Mouse (Mus musculus): Measurements from ENCODE around the gene Plekhh3. TPM values are rescaled to one million over a fixed set of nuclear protein-coding genes. Genes with fewer than 3 reads are reported as not detected.
"Not testable (repeated sequence)": the region's sequence is repeated elsewhere in the genome, so short reads cannot be mapped to it uniquely, and the experiment has no call there.

Gene Plekhh3
- polyA plus RNA-seq, 1 experiment from 2014 or later = 7.7 TPM

DNA sequence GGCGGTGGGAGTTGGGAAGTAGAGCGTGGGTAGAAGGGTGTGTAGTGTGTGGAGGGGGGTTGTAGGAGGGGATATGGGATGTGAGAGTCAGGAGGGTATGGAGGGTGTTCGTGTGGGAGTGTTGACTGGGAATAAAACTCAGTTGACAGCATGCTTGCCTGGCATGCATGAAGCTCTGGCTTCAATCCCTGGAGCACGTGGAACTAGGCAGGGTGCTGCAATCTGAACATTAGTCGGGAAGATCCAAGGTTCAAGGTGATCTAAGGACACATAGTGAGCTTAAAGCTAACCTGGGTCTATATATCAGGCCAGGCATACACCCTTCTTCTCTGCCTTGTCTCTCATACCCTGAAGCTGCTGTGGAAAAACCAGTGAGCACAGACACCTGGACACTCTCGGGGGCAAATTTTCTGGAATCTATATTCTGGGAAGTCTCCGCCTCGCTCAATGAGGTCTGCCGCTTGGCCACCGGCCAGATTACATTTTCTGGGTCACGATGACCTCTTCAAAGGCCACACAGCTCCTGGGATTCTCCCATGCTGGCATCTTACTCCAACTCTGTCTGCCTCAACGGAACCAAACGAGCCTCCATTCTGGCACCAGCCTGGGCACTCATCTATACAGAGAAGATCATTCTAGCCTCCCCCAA, 36.8 kb downstream of the Plekhh3 start:
- Histone ChIP-seq H3K9me3 (ENCODE audit: control insufficient read depth, low read length) (no peaks in the 10 kb centered on the region), H3K4me2 (replicated peaks) (no peak overlapping the region), H3K4me3 (replicated peaks; ENCODE audit: low read length) (no peak overlapping the region), H3K4me1 (replicated peaks; ENCODE audit: control insufficient read depth, insufficient read depth, low read length) (no peaks in the 10 kb centered on the region), H3K27ac (no peak overlapping the region), H3K36me3 (replicated peaks; ENCODE audit: control insufficient read depth, insufficient read depth) (no peaks in the 10 kb centered on the region), H3K9ac (no peak overlapping the region), H3K27me3 (ENCODE audit: control insufficient read depth, insufficient read depth, low read length) (no peaks in the 10 kb centered on the region)
- WGBS = 81% methylated on average over 13 of the region's 13 CpGs
- DNase-seq (ENCODE audit: low spot score) (no peak), ATAC-seq (ENCODE audit: low FRiP score) (no peak)

DNA sequence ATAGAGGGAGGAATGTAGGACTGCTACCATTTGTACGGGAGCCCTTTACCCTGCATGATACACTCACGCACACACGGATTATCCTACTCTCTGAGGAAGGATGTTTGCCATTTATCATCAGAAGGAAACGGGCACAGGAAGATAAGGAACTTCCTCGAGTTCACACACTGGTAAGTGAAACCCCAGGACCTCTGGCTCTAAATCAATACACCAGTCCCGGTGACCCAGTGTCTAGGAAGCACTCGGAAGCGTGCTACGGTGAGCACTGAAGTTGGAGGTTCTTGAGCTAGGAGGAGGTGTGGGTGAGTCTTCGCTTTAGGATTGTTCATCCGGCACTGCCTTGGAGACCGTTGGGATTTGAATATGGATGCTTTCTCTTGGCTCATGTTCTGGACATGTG, 38.1 kb downstream of the Plekhh3 start:
- Histone ChIP-seq H3K9ac (no peak overlapping the region), H3K27ac (no peak overlapping the region), H3K36me3 (replicated peaks; ENCODE audit: control insufficient read depth, insufficient read depth) (no peaks in the 10 kb centered on the region), H3K27me3 (ENCODE audit: control insufficient read depth, insufficient read depth, low read length) (no peaks in the 10 kb centered on the region), H3K9me3 (ENCODE audit: control insufficient read depth, low read length) (no peaks in the 10 kb centered on the region), H3K4me3 (replicated peaks; ENCODE audit: low read length) (no peak overlapping the region), H3K4me2 (replicated peaks) (no peak overlapping the region), H3K4me1 (replicated peaks; ENCODE audit: control insufficient read depth, insufficient read depth, low read length) (no peaks in the 10 kb centered on the region)
- no peak for DNase-seq (ENCODE audit: low spot score)
- WGBS = 85% methylated on average over 12 of the region's 12 CpGs
- no peak for ATAC-seq (ENCODE audit: low FRiP score)

GRCm38 (mm10) chr11:101131701-101132100, 39.5 kb downstream of the Plekhh3 start:
- ATAC-seq (ENCODE audit: low FRiP score) (no peak), DNase-seq (ENCODE audit: low spot score) (no peak)
- Histone ChIP-seq H3K4me2 (replicated peaks) (no peak overlapping the region), H3K9me3 (ENCODE audit: control insufficient read depth, low read length) (no peaks in the 10 kb centered on the region), H3K4me3 (replicated peaks; ENCODE audit: low read length) (no peak overlapping the region), H3K27ac (no peak overlapping the region), H3K36me3 (replicated peaks; ENCODE audit: control insufficient read depth, insufficient read depth) (peaks cover 3% of the 10 kb centered on the region), H3K9ac (no peak overlapping the region), H3K27me3 (ENCODE audit: control insufficient read depth, insufficient read depth, low read length) (no peaks in the 10 kb centered on the region), H3K4me1 (replicated peaks; ENCODE audit: control insufficient read depth, insufficient read depth, low read length) (no peaks in the 10 kb centered on the region)
- 92% methylated on average over 6 of the region's 6 CpGs for WGBS

GRCm38 (mm10) chr11:101131187-101131586, 40.0 kb downstream of the Plekhh3 start:
- Histone ChIP-seq H3K27me3 (ENCODE audit: control insufficient read depth, insufficient read depth, low read length) (no peaks in the 10 kb centered on the region), H3K27ac (no peak overlapping the region), H3K4me1 (replicated peaks; ENCODE audit: control insufficient read depth, insufficient read depth, low read length) (no peaks in the 10 kb centered on the region), H3K9ac (no peak overlapping the region), H3K4me3 (replicated peaks; ENCODE audit: low read length) (no peak overlapping the region), H3K36me3 (replicated peaks; ENCODE audit: control insufficient read depth, insufficient read depth) (peaks cover 8% of the 10 kb centered on the region), H3K9me3 (ENCODE audit: control insufficient read depth, low read length) (no peaks in the 10 kb centered on the region), H3K4me2 (replicated peaks) (no peak overlapping the region)
- DNase-seq (ENCODE audit: low spot score) = no peak
- no peak for ATAC-seq (ENCODE audit: low FRiP score)
- WGBS = 91% methylated on average over 2 of the region's 2 CpGs

- Histone ChIP-seq H3K36me3 (replicated peaks; ENCODE audit: control insufficient read depth, insufficient read depth) (peaks cover 17% of the 10 kb centered on the region), H3K27me3 (ENCODE audit: control insufficient read depth, insufficient read depth, low read length) (no peaks in the 10 kb centered on the region), H3K27ac (no peak overlapping the region), H3K4me1 (replicated peaks; ENCODE audit: control insufficient read depth, insufficient read depth, low read length) (no peaks in the 10 kb centered on the region), H3K9ac (no peak overlapping the region), H3K4me2 (replicated peaks) (no peak overlapping the region), H3K9me3 (ENCODE audit: control insufficient read depth, low read length) (no peaks in the 10 kb centered on the region), H3K4me3 (replicated peaks; ENCODE audit: low read length) (no peak overlapping the region)
- ATAC-seq (ENCODE audit: low FRiP score) (no peak), DNase-seq (ENCODE audit: low spot score) (no peak)
- 52% methylated on average over 18 of the region's 18 CpGs for WGBS
Observed at GRCm38 (mm10) chr11:101130056-101130756, 40.9 kb downstream of the Plekhh3 start.

DNA sequence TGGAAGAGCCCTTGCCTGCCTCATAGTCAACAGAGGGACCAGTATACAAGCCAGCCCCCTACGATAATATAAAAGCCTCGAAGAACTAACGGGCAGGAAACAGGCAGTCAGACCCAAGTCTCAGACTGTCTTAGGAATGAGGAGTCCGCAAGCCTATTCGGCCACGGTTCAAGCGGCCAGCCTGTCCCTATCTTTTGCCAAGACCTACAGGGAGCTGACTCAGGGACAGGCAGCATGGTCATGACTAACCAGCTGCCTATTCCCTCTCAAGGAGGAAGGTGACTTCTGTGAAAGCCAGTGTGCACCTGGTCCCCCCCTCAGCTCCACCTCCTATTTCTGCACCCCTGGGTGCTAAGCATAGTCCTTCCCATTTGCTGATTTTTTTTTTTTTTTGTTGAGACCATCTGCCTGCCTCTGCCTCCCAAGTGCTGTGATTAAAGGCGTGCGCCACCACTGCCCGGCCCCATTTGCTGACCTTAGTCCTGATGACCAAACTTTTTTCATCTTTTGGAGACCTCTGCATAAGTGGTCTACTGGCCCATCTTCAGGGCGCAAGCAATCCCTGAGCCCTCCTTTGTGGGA, 42.1 kb downstream of the Plekhh3 start:
- no peak overlapping the region for H3K4me2 ChIP-seq (replicated peaks)

DNA sequence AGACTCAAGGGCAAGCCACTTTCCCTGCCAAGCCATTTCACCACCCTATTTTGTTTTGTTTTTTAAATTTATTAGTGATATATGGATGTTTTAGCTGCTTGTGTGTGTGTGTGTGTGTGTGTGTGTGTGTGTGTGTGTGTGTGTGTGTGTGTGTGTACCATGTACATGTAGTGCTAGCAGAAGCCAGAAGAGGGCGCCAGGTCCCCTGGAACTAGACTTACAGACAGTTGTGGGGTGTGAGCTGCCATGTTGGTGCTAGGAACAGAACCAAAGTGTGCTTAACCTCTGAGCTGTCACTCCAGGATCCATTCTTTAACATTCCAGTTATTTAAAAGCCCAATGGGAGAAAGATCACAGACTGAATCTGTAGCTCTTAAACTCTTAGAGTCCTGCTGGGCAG, 44.1 kb downstream of the Plekhh3 start:
- ATAC-seq (ENCODE audit: low FRiP score) (no peak), DNase-seq (ENCODE audit: low spot score) (no peak)
- H3K4me1 ChIP-seq (replicated peaks; ENCODE audit: control insufficient read depth, insufficient read depth, low read length) = no peaks in the 10 kb centered on the region
- H3K4me2 ChIP-seq (replicated peaks) = no peak overlapping the region
- no peak overlapping the region for H3K4me3 ChIP-seq (replicated peaks; ENCODE audit: low read length)
- no peak overlapping the region for H3K9ac ChIP-seq
- peaks cover 37% of the 10 kb centered on the region for H3K36me3 ChIP-seq (replicated peaks; ENCODE audit: control insufficient read depth, insufficient read depth)
- 58% methylated on average over 1 of the region's 1 CpGs for WGBS
- H3K27me3 ChIP-seq (ENCODE audit: control insufficient read depth, insufficient read depth, low read length) = no peaks in the 10 kb centered on the region
- H3K27ac ChIP-seq = no peak overlapping the region
- no peaks in the 10 kb centered on the region for H3K9me3 ChIP-seq (ENCODE audit: control insufficient read depth, low read length)

More for the DNA sequence above, 42.1 kb downstream of the Plekhh3 start:
- ATAC-seq (ENCODE audit: low FRiP score) (no peak), DNase-seq (ENCODE audit: low spot score) (no peak)
- WGBS = 79% methylated on average over 11 of the region's 11 CpGs
- Histone ChIP-seq H3K4me3 (replicated peaks; ENCODE audit: low read length) (no peak overlapping the region), H3K36me3 (replicated peaks; ENCODE audit: control insufficient read depth, insufficient read depth) (peaks cover 20% of the 10 kb centered on the region), H3K9me3 (ENCODE audit: control insufficient read depth, low read length) (no peaks in the 10 kb centered on the region), H3K27ac (no peak overlapping the region), H3K9ac (no peak overlapping the region), H3K27me3 (ENCODE audit: control insufficient read depth, insufficient read depth, low read length) (no peaks in the 10 kb centered on the region), H3K4me1 (replicated peaks; ENCODE audit: control insufficient read depth, insufficient read depth, low read length) (no peaks in the 10 kb centered on the region)

- not testable (repeated sequence) for H3K27ac ChIP-seq; H3K27me3 ChIP-seq (ENCODE audit: control insufficient read depth, insufficient read depth, low read length); H3K9me3 ChIP-seq (ENCODE audit: control insufficient read depth, low read length); DNase-seq (ENCODE audit: low spot score); ATAC-seq (ENCODE audit: low FRiP score); H3K4me3 ChIP-seq (replicated peaks; ENCODE audit: low read length); H3K4me2 ChIP-seq (replicated peaks); H3K9ac ChIP-seq
- WGBS = 94% methylated on average over 4 of the region's 9 CpGs
- H3K4me1 ChIP-seq (replicated peaks; ENCODE audit: control insufficient read depth, insufficient read depth, low read length) = peaks cover 13% of the 10 kb centered on the region
- peaks cover 37% of the 10 kb centered on the region for H3K36me3 ChIP-seq (replicated peaks; ENCODE audit: control insufficient read depth, insufficient read depth)
Observed at GRCm38 (mm10) chr11:101125008-101125407, 46.1 kb downstream of the Plekhh3 start.

GRCm38 (mm10) chr11:101124494-101124893, 46.7 kb downstream of the Plekhh3 start:
- 95% methylated on average over 8 of the region's 8 CpGs for WGBS
- H3K27ac ChIP-seq; H3K4me2 ChIP-seq (replicated peaks); H3K9me3 ChIP-seq (ENCODE audit: control insufficient read depth, low read length); H3K4me3 ChIP-seq (replicated peaks; ENCODE audit: low read length); H3K9ac ChIP-seq; DNase-seq (ENCODE audit: low spot score); ATAC-seq (ENCODE audit: low FRiP score); H3K27me3 ChIP-seq (ENCODE audit: control insufficient read depth, insufficient read depth, low read length): not testable (repeated sequence)
- H3K36me3 ChIP-seq (replicated peaks; ENCODE audit: control insufficient read depth, insufficient read depth) = peaks cover 37% of the 10 kb centered on the region
- peaks cover 13% of the 10 kb centered on the region for H3K4me1 ChIP-seq (replicated peaks; ENCODE audit: control insufficient read depth, insufficient read depth, low read length)
